Mouse (Mus musculus) right cerebral cortex, postnatal 10 days (tissue): ENCODE data around the gene Cacng1.
A peak's percentile ranks its signal among the peaks of the same experiment; 100 is the strongest.

ENCODE experiments used
- DNase-seq, 2 experiments: peaks; one replicate each; pipeline ENCODE4 v3.0.0; 2021; ENCODE audit warnings: low spot score in 2 of 2

Cacng1 gene

GRCm38 (mm10) chr11:107716332-107716938 lies at the start of gene Cacng1:
Cacng1 (minus strand) TSS chr11:107716522.
- no peak for DNase-seq

- DNase-seq = peak; percentile 62
These were observed 46.6 kb upstream of the Cacng1 start for GRCm38 (mm10) chr11:107762688-107763460.

GRCm38 (mm10) chr11:107761790-107762500 lies 45.6 kb upstream of the Cacng1 start:
- DNase-seq = no peak

GRCm38 (mm10) chr11:107760001-107760400 lies 43.7 kb upstream of the Cacng1 start:
- peak in 1 of 2 experiments; percentile 69 for DNase-seq

- peak in 1 of 2 experiments; percentile 67 for DNase-seq
These were observed 43.2 kb upstream of the Cacng1 start for GRCm38 (mm10) chr11:107759516-107759915.

- no peak for DNase-seq
These were observed 32.8 kb upstream of the Cacng1 start for GRCm38 (mm10) chr11:107749114-107749513.

GRCm38 (mm10) chr11:107748243-107749035 lies 32.1 kb upstream of the Cacng1 start:
- no peak for DNase-seq

- DNase-seq = no peak
These were observed 26.8 kb upstream of the Cacng1 start for GRCm38 (mm10) chr11:107743100-107743499.

GRCm38 (mm10) chr11:107738418-107739099 lies 22.2 kb upstream of the Cacng1 start:
- peak; percentile 59 to 71 for DNase-seq

- no peak for DNase-seq
These were observed 21.6 kb upstream of the Cacng1 start for GRCm38 (mm10) chr11:107737886-107738285.

- no peak for DNase-seq
These were observed 17.8 kb upstream of the Cacng1 start for GRCm38 (mm10) chr11:107734133-107734532.

GRCm38 (mm10) chr11:107731498-107731897 lies 15.2 kb upstream of the Cacng1 start:
- no peak for DNase-seq

- peak; percentile 49 to 61 for DNase-seq
These were observed 14.6 kb upstream of the Cacng1 start for GRCm38 (mm10) chr11:107730940-107731339.

GRCm38 (mm10) chr11:107729141-107729540 lies 12.8 kb upstream of the Cacng1 start:
- DNase-seq = no peak

GRCm38 (mm10) chr11:107728073-107728863 lies 11.9 kb upstream of the Cacng1 start:
- peak; percentile 70 to 72 for DNase-seq

- DNase-seq = no peak
These were observed 8.3 kb upstream of the Cacng1 start for GRCm38 (mm10) chr11:107724603-107725002.

GRCm38 (mm10) chr11:107721057-107721456 lies 4.7 kb upstream of the Cacng1 start:
- DNase-seq = no peak

GRCm38 (mm10) chr11:107720264-107721021 lies 4.1 kb upstream of the Cacng1 start:
- DNase-seq = no peak

GRCm38 (mm10) chr11:107714368-107714767 lies 2.0 kb downstream of the Cacng1 start:
- no peak for DNase-seq

- no peak for DNase-seq
These were observed 5.9 kb downstream of the Cacng1 start for GRCm38 (mm10) chr11:107710379-107710778.
